Mouse (Mus musculus): ENCODE data around the gene Golga2. TPM values are rescaled to one million over a fixed set of nuclear protein-coding genes. Genes with fewer than 3 reads are reported as not detected.

Golga2 gene
- total and polyA plus RNA-seq, 2 experiments from 2014 or later, result 24.4 to 55.8 TPM

DNA sequence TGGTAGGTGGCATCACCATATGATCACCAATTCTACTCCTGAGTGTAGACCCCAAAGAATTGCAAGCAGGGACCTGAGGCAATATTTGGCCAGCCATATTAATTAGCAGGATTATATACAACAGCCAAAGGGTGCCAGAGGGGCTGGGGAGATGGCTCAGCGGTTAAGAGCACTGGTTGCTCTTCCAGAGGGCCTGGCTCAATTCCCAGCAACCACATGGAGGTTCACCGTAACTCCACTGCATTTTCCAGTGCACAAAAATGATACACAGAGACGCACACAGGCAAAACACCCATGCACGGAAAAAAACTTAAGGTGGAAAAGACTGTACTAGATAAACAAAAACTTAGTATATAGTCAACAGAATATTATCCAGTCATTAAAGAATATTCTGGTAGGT, 40.0 kb downstream of the Golga2 start:
- WGBS, result 57% methylated on average over 4 of the region's 4 CpGs
- Histone ChIP-seq H3K9ac (replicated peaks; ENCODE audit: low read length) (no peak overlapping the region), H3K4me3 (ENCODE audit: low read length) (no peak overlapping the region), H3K4me2 (ENCODE audit: low read depth, low read length) (no peak overlapping the region), H3K9me3 (ENCODE audit: low read length) (no peaks in the 10 kb centered on the region), H3K4me1 (ENCODE audit: insufficient read depth, low read length) (no peaks in the 10 kb centered on the region; the same call in 1 of the 2 replicates), H3K36me3 (ENCODE audit: insufficient read depth, low read length) (0 out of 2 replicates have a peak, but pooled peaks cover 5% of the 10 kb centered on the region), H3K27ac (no peak overlapping the region), H3K27me3 (ENCODE audit: insufficient read depth, low read length) (no peaks in the 10 kb centered on the region)
- ATAC-seq (no peak), DNase-seq (ENCODE audit: low spot score) (no peak)
- TF ChIP-seq CTCF (IDR thresholded peaks at IDR 0.05; ENCODE audit: low read depth), result no peak

DNA sequence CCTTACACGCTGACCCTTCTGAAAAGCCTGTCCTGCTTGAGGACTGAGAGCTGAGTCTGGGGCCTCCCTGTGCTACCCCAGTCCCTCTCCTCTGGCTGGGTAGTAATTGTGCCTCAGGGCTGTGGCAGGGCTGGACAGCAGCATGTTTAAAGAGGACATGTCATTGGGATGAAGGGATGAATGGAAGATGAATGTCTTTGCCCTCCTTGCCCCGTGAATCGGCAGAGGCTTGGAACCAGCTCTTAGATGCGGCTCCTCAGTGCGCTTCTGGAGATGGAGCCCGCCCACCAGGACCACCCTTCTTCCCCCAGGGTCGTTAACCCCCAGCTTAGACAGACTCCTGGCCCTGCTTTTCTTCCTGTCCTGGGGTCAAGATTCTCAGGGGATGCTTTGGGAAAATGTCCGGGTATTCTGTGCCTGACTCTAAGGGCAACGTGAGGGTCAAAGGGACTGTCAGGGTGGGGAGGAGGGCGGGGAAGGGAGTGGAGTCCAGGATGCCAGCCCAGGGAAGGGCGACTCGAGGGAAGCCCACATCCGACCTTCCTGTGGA, 41.8 kb downstream of the Golga2 start:
- no peak for TF ChIP-seq CTCF (IDR thresholded peaks at IDR 0.05; ENCODE audit: low read depth)

DNA sequence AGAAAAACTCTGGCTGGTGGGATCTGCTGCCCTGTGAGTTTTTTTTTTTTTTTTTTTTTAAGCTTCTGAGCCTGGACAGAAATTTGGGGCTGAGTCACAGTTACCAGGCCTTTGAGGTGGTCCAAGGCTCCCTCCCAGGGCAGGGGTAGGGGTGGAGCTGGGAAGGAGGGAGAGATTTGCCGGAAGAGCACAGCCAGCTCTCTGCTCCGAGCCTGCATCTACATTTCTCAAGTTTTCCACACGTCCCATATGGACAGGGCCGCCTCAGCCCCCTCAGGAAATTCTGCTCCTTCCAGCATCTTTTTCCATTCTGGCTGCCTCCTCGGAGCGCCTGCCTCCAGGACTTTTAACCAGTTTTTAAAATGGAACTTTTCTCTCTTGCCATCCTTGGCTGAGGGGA, 42.3 kb downstream of the Golga2 start:
- Histone ChIP-seq H3K27ac (no peak overlapping the region), H3K4me2 (ENCODE audit: low read depth, low read length) (no peak overlapping the region), H3K27me3 (ENCODE audit: insufficient read depth, low read length) (no peaks in the 10 kb centered on the region), H3K9me3 (ENCODE audit: low read length) (no peaks in the 10 kb centered on the region), H3K36me3 (ENCODE audit: insufficient read depth, low read length) (0 out of 2 replicates have a peak, but pooled peaks cover 11% of the 10 kb centered on the region), H3K4me1 (ENCODE audit: insufficient read depth, low read length) (no peaks in the 10 kb centered on the region), H3K9ac (replicated peaks; ENCODE audit: low read length) (no peak overlapping the region), H3K4me3 (ENCODE audit: low read length) (no peak overlapping the region)
- no peak for ATAC-seq
- WGBS, result 44% methylated on average over 6 of the region's 6 CpGs
- TF ChIP-seq CTCF (IDR thresholded peaks at IDR 0.05; ENCODE audit: low read depth), result no peak
- DNase-seq (ENCODE audit: low spot score), result no peak

More for the DNA sequence above, 41.8 kb downstream of the Golga2 start:
- 21% methylated on average over 13 of the region's 13 CpGs for WGBS
- no peak overlapping the region for H3K27ac ChIP-seq
- DNase-seq (ENCODE audit: low spot score), result no peak
- H3K9ac ChIP-seq (replicated peaks; ENCODE audit: low read length), result no peak overlapping the region
- H3K4me3 ChIP-seq (ENCODE audit: low read length), result no peak overlapping the region
- 0 out of 2 replicates have a peak, but pooled peaks cover 5% of the 10 kb centered on the region for H3K36me3 ChIP-seq (ENCODE audit: insufficient read depth, low read length)
- no peaks in the 10 kb centered on the region for H3K9me3 ChIP-seq (ENCODE audit: low read length)
- H3K4me1 ChIP-seq (ENCODE audit: insufficient read depth, low read length), result no peaks in the 10 kb centered on the region
- H3K4me2 ChIP-seq (ENCODE audit: low read depth, low read length), result no peak overlapping the region
- no peaks in the 10 kb centered on the region for H3K27me3 ChIP-seq (ENCODE audit: insufficient read depth, low read length)
- ATAC-seq, result no peak

DNA sequence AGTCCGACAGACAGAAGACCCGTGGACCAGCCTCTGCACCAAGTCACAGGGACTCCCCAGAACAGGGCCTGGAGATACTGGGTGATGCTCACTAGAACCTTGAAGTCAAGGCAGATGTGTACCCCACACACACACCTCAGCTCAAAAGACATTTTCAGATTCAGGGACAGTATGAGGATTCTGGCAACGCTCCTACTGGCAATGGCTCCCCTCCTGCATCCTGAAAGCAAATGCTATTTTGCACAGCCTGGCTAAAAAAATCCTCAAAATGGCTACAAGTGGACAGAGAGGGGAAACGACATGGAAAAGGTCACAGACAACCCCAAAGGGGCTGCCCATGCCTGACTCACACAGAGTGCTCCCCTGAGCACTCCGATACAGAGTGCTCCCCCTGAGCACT, 45.0 kb downstream of the Golga2 start:
- no peak for TF ChIP-seq CTCF (IDR thresholded peaks at IDR 0.05; ENCODE audit: low read depth)
- WGBS, result 82% methylated on average over 5 of the region's 5 CpGs

DNA sequence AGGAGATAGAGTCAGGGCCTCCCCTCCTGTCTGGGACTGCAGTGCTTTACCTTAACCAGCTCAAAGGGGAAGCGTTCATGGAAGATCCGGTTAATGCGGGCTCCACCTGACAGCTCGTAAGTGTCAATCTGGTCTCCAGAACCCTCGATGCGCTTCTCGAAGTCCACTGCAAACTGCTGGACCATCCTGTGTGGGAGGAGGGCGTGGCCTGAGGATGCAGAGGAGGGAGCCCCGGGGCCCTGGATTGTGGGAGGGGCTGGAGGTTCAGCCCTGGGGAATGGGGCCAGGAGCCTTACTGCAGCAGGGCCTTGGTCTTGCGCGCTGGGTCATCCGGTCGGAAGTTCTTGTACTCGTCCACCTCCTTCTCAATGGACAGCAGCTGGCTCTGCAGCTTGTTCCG, 48.7 kb downstream of the Golga2 start:
- no peak for TF ChIP-seq CTCF (IDR thresholded peaks at IDR 0.05; ENCODE audit: low read depth)
- 49% methylated on average over 15 of the region's 15 CpGs for WGBS
- H3K36me3 ChIP-seq (ENCODE audit: insufficient read depth, low read length), result peaks cover 14% of the 10 kb centered on the region; the same call in 1 of the 2 replicates
- no peaks in the 10 kb centered on the region for H3K4me1 ChIP-seq (ENCODE audit: insufficient read depth, low read length)
- H3K9me3 ChIP-seq (ENCODE audit: low read length), result no peaks in the 10 kb centered on the region
- H3K4me2 ChIP-seq (ENCODE audit: low read depth, low read length), result no peak overlapping the region
- DNase-seq (ENCODE audit: low spot score) (no peak), ATAC-seq (no peak)
- no peak overlapping the region for H3K4me3 ChIP-seq (ENCODE audit: low read length)
- no peak overlapping the region for H3K27ac ChIP-seq
- H3K27me3 ChIP-seq (ENCODE audit: insufficient read depth, low read length), result no peaks in the 10 kb centered on the region
- no peak overlapping the region for H3K9ac ChIP-seq (replicated peaks; ENCODE audit: low read length)

More for the DNA sequence above, 45.0 kb downstream of the Golga2 start:
- DNase-seq (ENCODE audit: low spot score), result no peak
- Histone ChIP-seq H3K9ac (replicated peaks; ENCODE audit: low read length) (no peak overlapping the region), H3K4me3 (ENCODE audit: low read length) (no peak overlapping the region), H3K9me3 (ENCODE audit: low read length) (no peaks in the 10 kb centered on the region), H3K27me3 (ENCODE audit: insufficient read depth, low read length) (no peaks in the 10 kb centered on the region), H3K4me1 (ENCODE audit: insufficient read depth, low read length) (no peaks in the 10 kb centered on the region), H3K27ac (no peak overlapping the region), H3K4me2 (ENCODE audit: low read depth, low read length) (no peak overlapping the region), H3K36me3 (ENCODE audit: insufficient read depth, low read length) (peaks cover 16% of the 10 kb centered on the region; the same call in 1 of the 2 replicates)
- no peak for ATAC-seq

DNA sequence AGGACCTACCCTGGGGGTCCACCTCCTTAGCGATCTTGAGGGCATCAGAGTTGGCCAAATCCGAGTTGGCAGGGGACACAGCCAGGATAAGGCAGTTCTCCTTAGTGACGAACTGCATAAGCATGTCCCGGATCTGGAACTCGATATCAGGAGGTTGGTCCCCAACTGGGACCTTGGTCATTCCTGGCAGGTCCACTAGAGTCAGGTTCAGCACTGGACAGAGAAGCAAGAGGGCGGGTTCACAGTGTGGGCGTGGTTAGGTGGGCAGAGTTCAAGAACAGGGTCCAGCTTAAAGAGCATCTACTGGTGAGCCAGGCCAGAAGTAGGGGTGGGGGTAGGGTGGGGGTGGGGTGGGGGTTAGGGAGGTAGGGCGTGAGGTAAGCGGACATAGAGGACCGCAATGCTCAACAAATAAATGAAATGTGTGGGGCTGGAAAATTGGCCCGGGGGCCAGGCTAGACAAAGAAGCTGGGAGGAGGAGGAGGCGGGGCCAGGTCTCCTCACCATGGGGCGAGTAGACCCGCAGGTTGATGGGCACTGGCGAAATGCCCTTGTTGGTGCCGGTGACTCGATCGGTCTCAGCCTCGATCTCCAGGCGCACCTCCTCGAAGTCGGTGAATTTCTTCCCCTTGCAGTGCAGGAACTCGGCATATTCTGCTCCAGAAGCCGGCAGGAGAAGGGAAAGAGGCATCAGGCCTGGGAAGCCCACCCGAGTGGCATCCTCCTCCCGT, 52.9 kb downstream of the Golga2 start:
- no peak for DNase-seq (ENCODE audit: low spot score)
- Histone ChIP-seq H3K4me2 (ENCODE audit: low read depth, low read length) (no peak overlapping the region), H3K27me3 (ENCODE audit: insufficient read depth, low read length) (no peaks in the 10 kb centered on the region), H3K36me3 (ENCODE audit: insufficient read depth, low read length) (no peaks in the 10 kb centered on the region; the same call in 1 of the 2 replicates), H3K9me3 (ENCODE audit: low read length) (no peaks in the 10 kb centered on the region), H3K9ac (replicated peaks; ENCODE audit: low read length) (no peak overlapping the region), H3K4me3 (ENCODE audit: low read length) (no peak overlapping the region), H3K27ac (no peak overlapping the region), H3K4me1 (ENCODE audit: insufficient read depth, low read length) (0 out of 2 replicates have a peak, but pooled peaks cover 7% of the 10 kb centered on the region)
- TF ChIP-seq CTCF (IDR thresholded peaks at IDR 0.05; ENCODE audit: low read depth), result no peak
- WGBS, result 39% methylated on average over 26 of the region's 26 CpGs
- ATAC-seq, result no peak

Measured in hindbrain, postnatal 0 days (tissue).